17 mouse cellular contexts compared by ENCODE assay signal in the genomic region with DNA sequence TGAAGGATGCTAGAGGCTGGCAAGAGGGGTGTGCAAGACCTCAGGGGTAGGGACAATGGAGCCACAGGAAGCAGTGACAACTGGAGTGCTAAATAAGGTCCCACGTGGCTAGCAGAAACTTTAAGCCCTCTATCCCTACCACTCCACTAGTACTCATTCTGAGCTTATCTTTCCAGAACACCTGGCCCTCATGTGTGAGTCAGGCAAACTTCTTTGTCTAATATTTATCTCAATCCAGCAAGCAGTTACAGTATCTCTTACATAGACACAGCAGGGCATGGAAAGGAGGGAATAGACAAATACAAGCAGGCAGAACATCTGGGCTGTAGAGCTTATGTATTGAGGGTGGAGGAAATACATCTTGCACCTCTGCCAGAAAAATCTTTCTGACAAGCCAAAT.
DNase-seq lines count a peak whose midpoint lies in the region; ATAC-seq lines count a peak whose summit lies in the region.
"Had no signal": no experiment of that assay in that cellular context is flagged by ENCODE, and none has a peak within 500 bp of the region (broad histone marks: within the 10 kb centered on the region; RNA-seq: fewer than 3 reads in every experiment).

No protein-coding gene starts in this region.

- intact Hi-C loops in left cerebral cortex, postnatal 10 days (cut with DNase I), result no loop called here

- H3K9ac ChIP-seq in heart, embryonic 13.5 days, result no peak overlapping the region
- H3K9ac ChIP-seq in hindbrain, embryonic 12.5 days, result no peak overlapping the region
- H3K9ac ChIP-seq: forebrain, embryonic 13.5 days; limb, embryonic 13.5 days; neural tube, embryonic 13.5 days had no signal

- H3K36me3 ChIP-seq in heart, embryonic 13.5 days, result no peaks in the 10 kb centered on the region
- H3K36me3 ChIP-seq in hindbrain, embryonic 12.5 days, result no peaks in the 10 kb centered on the region
- H3K36me3 ChIP-seq: limb, embryonic 13.5 days; neural tube, embryonic 13.5 days had no signal

- 0 out of 2 replicates have a peak overlapping the region, but pooled peaks have one; percentile 20 for H3K27ac ChIP-seq in heart, embryonic 13.5 days (replicated peaks)
- H3K27ac ChIP-seq in hindbrain, embryonic 12.5 days, result no peak overlapping the region
- H3K27ac ChIP-seq: forebrain, embryonic 13.5 days; limb, embryonic 13.5 days; neural tube, embryonic 13.5 days had no signal

- H3K4me1 ChIP-seq in heart, embryonic 13.5 days, result no peaks in the 10 kb centered on the region
- H3K4me1 ChIP-seq in hindbrain, embryonic 12.5 days, result no peaks in the 10 kb centered on the region; the same call in 1 of the 2 replicates
- H3K4me1 ChIP-seq: limb, embryonic 13.5 days; neural tube, embryonic 13.5 days had no signal

- WGBS in heart, embryonic 13.5 days, result 33% methylated on average over 1 of the region's 1 CpGs
- WGBS in hindbrain, embryonic 12.5 days, result 17% methylated on average over 1 of the region's 1 CpGs

- DNase-seq in heart, adult 11 months, result no peak
- DNase-seq in MEL-GATA-1-ER (ENCODE audit: extremely low read depth, low read depth), result peak; percentile 91
- peak; percentile 17 for DNase-seq in mesoderm, embryonic 11.5 days (ENCODE audit: low read depth, low spot score)
- no peak for DNase-seq in natural killer cell, adult 2 months (ENCODE audit: low spot score in 2 of 2)
- no peak for DNase-seq in left cerebral cortex, postnatal 10 days (ENCODE audit: extremely low spot score in 1 of 2, low spot score in 2 of 2)
- no peak for DNase-seq in frontal cortex, postnatal 36 days (ENCODE audit: low spot score in 2 of 2)
- DNase-seq: adrenal gland, adult 8-10 months; cerebellum, adult 18-20 months; gastrocnemius, postnatal 14 days; lung, postnatal 4 days; right cerebral cortex, postnatal 14 days had no signal

- H3K4me3 ChIP-seq in heart, embryonic 13.5 days, result no peak overlapping the region
- no peak overlapping the region for H3K4me3 ChIP-seq in hindbrain, embryonic 12.5 days
- H3K4me3 ChIP-seq: forebrain, embryonic 13.5 days; limb, embryonic 13.5 days; neural tube, embryonic 13.5 days had no signal

- no peaks in the 10 kb centered on the region for H3K27me3 ChIP-seq in heart, embryonic 13.5 days (replicated peaks)
- H3K27me3 ChIP-seq in hindbrain, embryonic 12.5 days, result no peaks in the 10 kb centered on the region
- H3K27me3 ChIP-seq: forebrain, embryonic 13.5 days; limb, embryonic 13.5 days; neural tube, embryonic 13.5 days; Patski had no signal

- no peaks in the 10 kb centered on the region; the same call in 1 of the 2 replicates for H3K9me3 ChIP-seq in heart, embryonic 13.5 days
- no peaks in the 10 kb centered on the region for H3K9me3 ChIP-seq in hindbrain, embryonic 12.5 days (replicated peaks)
- H3K9me3 ChIP-seq: forebrain, embryonic 13.5 days; neural tube, embryonic 13.5 days had no signal

- H3K4me2 ChIP-seq in heart, embryonic 13.5 days, result no peak overlapping the region
- no peak overlapping the region for H3K4me2 ChIP-seq in hindbrain, embryonic 12.5 days (replicated peaks)
- H3K4me2 ChIP-seq: forebrain, embryonic 13.5 days; limb, embryonic 13.5 days; neural tube, embryonic 13.5 days had no signal

- peak; percentile 85 for ATAC-seq in heart, embryonic 13.5 days (ENCODE audit: extremely low read depth, insufficient number of reproducible peaks, low FRiP score, low TSS enrichment)
- peak; percentile 29; the same call in 1 of the 2 replicates for ATAC-seq in hindbrain, embryonic 12.5 days (ENCODE audit: low FRiP score)
- ATAC-seq: forebrain, embryonic 13.5 days; Patski had no signal

Comparison
In these comparisons a context has a peak if more than half of its experiments do, and no peak if none do; other contexts are left out.
1. DNase-seq: peak in MEL-GATA-1-ER (single experiment) and mesoderm, embryonic 11.5 days (single experiment); none in heart, adult 11 months (single experiment), natural killer cell, adult 2 months (0 of 2), left cerebral cortex, postnatal 10 days (0 of 2) and frontal cortex, postnatal 36 days (0 of 2).